In the genomic region with DNA sequence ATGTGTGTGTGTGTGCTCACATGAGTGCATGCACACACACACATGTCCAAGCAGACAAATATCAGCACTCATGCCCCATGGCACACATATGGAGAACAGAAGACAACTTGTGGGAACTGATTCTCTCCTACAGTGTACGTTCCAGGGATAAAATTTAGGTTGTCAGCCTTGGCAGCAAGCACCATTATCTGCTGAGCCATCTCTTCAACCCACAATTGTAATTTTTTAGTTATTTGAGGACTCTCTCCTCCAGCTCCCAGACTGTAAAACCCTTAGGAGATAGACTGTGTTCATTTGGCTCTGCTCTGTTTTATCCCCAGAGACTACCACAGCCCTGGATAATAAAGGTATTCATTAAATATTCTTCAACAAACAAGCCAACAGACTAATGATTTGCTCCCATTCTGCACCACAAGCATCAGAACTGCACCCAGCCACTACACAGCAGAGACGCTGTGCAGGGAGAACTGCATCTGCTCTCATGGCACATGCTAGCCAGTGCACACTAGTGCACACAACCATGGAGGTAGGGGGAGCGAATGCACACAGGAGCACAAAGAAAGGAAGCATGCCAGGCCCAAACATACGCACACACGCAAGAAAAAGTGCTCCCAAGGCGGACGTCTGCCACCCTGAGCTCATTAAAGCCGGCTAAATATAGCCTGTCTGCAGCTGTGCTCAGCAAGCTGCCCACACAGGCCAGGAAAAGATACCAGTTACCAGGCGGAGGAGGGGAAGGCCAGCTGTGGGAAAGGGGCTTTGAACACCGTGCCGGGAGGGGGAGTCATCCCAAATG, we compare ENCODE assay signal across 8 mouse cellular contexts. TPM values are rescaled to one million over a fixed set of nuclear protein-coding genes. Genes with fewer than 3 reads are reported as not detected.
A peak's percentile ranks its signal among the peaks of the same experiment; 100 is the strongest.
DNase-seq lines count a peak whose midpoint lies in the region; ATAC-seq lines count a peak whose summit lies in the region.
"Had no signal": no experiment of that assay in that cellular context is flagged by ENCODE, and none has a peak within 500 bp of the region (broad histone marks: within the 10 kb centered on the region; RNA-seq: fewer than 3 reads in every experiment).

No protein-coding gene starts in this region.

- no peak overlapping the region for H3K4me2 ChIP-seq in embryonic facial prominence, embryonic 12.5 days (replicated peaks)
- no peak overlapping the region for H3K4me2 ChIP-seq in forebrain, embryonic 14.5 days (ENCODE audit: low read length)
- no peak overlapping the region for H3K4me2 ChIP-seq in hindbrain, embryonic 12.5 days (replicated peaks)
- H3K4me2 ChIP-seq in limb, embryonic 15.5 days, result peak overlapping the region; percentile 2; the same call in 1 of the 2 replicates
- H3K4me2 ChIP-seq: liver, embryonic 15.5 days had no signal

- H3K9ac ChIP-seq in embryonic facial prominence, embryonic 12.5 days, result no peak overlapping the region
- H3K9ac ChIP-seq in forebrain, embryonic 14.5 days (ENCODE audit: low read length), result peak overlapping the region; percentile 41; the same call in 1 of the 2 replicates
- H3K9ac ChIP-seq in hindbrain, embryonic 12.5 days, result peak overlapping the region; percentile 29; the same call in 1 of the 2 replicates
- H3K9ac ChIP-seq in limb, embryonic 15.5 days, result no peak overlapping the region
- H3K9ac ChIP-seq: liver, embryonic 15.5 days had no signal

- peak; percentile 89 for DNase-seq in forebrain, embryonic 14.5 days (ENCODE audit: low spot score)
- DNase-seq in telencephalon, adult 2 months (ENCODE audit: low read depth, low spot score), result peak; percentile 86
- no peak for DNase-seq in spleen, postnatal 4 days (ENCODE audit: low spot score in 2 of 2)

- no peak for ATAC-seq in embryonic facial prominence, embryonic 12.5 days (ENCODE audit: insufficient number of reproducible peaks, insufficient read depth, low FRiP score, low TSS enrichment)
- ATAC-seq in forebrain, embryonic 14.5 days, result peak; percentile 94
- ATAC-seq in hindbrain, embryonic 12.5 days (ENCODE audit: low FRiP score), result peak; percentile 75
- ATAC-seq in limb, embryonic 15.5 days (ENCODE audit: insufficient number of reproducible peaks, low FRiP score, low TSS enrichment, low read depth), result peak; percentile 53; the same call in 1 of the 2 replicates
- no peak for ATAC-seq in inflammation-experienced regulatory T-cells, adult 6 months

- H3K27me3 ChIP-seq in embryonic facial prominence, embryonic 12.5 days, result no peaks in the 10 kb centered on the region
- no peaks in the 10 kb centered on the region for H3K27me3 ChIP-seq in forebrain, embryonic 14.5 days (replicated peaks; ENCODE audit: control insufficient read depth, insufficient read depth, low read length)
- no peaks in the 10 kb centered on the region for H3K27me3 ChIP-seq in hindbrain, embryonic 12.5 days
- H3K27me3 ChIP-seq in limb, embryonic 15.5 days, result no peaks in the 10 kb centered on the region
- H3K27me3 ChIP-seq: liver, embryonic 15.5 days had no signal

- 33% methylated on average over 11 of the region's 11 CpGs for WGBS in embryonic facial prominence, embryonic 12.5 days
- WGBS in forebrain, embryonic 14.5 days, result 20% methylated on average over 11 of the region's 11 CpGs
- WGBS in hindbrain, embryonic 12.5 days, result 43% methylated on average over 11 of the region's 11 CpGs
- WGBS in limb, embryonic 15.5 days, result 23% methylated on average over 11 of the region's 11 CpGs

- H3K4me1 ChIP-seq in embryonic facial prominence, embryonic 12.5 days, result peaks cover 9% of the 10 kb centered on the region
- peaks cover 16% of the 10 kb centered on the region for H3K4me1 ChIP-seq in forebrain, embryonic 14.5 days (ENCODE audit: control insufficient read depth, insufficient read depth, low read length)
- H3K4me1 ChIP-seq in hindbrain, embryonic 12.5 days, result peaks cover 10% of the 10 kb centered on the region
- H3K4me1 ChIP-seq in limb, embryonic 15.5 days, result peaks cover 17% of the 10 kb centered on the region
- H3K4me1 ChIP-seq: liver, embryonic 15.5 days had no signal

- peak overlapping the region; percentile 36; the same call in 1 of the 2 replicates for H3K27ac ChIP-seq in embryonic facial prominence, embryonic 12.5 days
- peak overlapping the region; percentile 84 for H3K27ac ChIP-seq in forebrain, embryonic 14.5 days (ENCODE audit: low read depth, low read length)
- H3K27ac ChIP-seq in hindbrain, embryonic 12.5 days, result peak overlapping the region; percentile 79
- H3K27ac ChIP-seq in limb, embryonic 15.5 days, result peak overlapping the region; percentile 61; the same call in 1 of the 2 replicates
- H3K27ac ChIP-seq: liver, embryonic 15.5 days had no signal

- no peaks in the 10 kb centered on the region for H3K36me3 ChIP-seq in embryonic facial prominence, embryonic 12.5 days
- H3K36me3 ChIP-seq in forebrain, embryonic 14.5 days (ENCODE audit: control insufficient read depth, insufficient read depth, low read length), result no peaks in the 10 kb centered on the region
- no peaks in the 10 kb centered on the region for H3K36me3 ChIP-seq in hindbrain, embryonic 12.5 days
- H3K36me3 ChIP-seq in limb, embryonic 15.5 days, result no peaks in the 10 kb centered on the region
- H3K36me3 ChIP-seq: liver, embryonic 15.5 days had no signal

- no peak overlapping the region for H3K4me3 ChIP-seq in embryonic facial prominence, embryonic 12.5 days
- H3K4me3 ChIP-seq in forebrain, embryonic 14.5 days (ENCODE audit: low read depth, low read length), result no peak overlapping the region
- no peak overlapping the region for H3K4me3 ChIP-seq in hindbrain, embryonic 12.5 days
- no peak overlapping the region for H3K4me3 ChIP-seq in limb, embryonic 15.5 days
- H3K4me3 ChIP-seq: liver, embryonic 15.5 days had no signal

- no peaks in the 10 kb centered on the region for H3K9me3 ChIP-seq in embryonic facial prominence, embryonic 12.5 days
- no peaks in the 10 kb centered on the region for H3K9me3 ChIP-seq in forebrain, embryonic 14.5 days (replicated peaks; ENCODE audit: control insufficient read depth, low read length)
- H3K9me3 ChIP-seq in hindbrain, embryonic 12.5 days (replicated peaks), result no peaks in the 10 kb centered on the region
- H3K9me3 ChIP-seq in limb, embryonic 15.5 days, result no peaks in the 10 kb centered on the region
- H3K9me3 ChIP-seq: liver, embryonic 15.5 days had no signal

RNA-seq across cellular contexts. Expression of a gene that starts 44.6 kb away (rescaled TPM):
- polyA plus RNA-seq in embryonic facial prominence, embryonic 12.5 days (2016; fragmentation: Nextera tagmentation; extraction: Ambion mirVana), result 143 and 144 TPM in 2 replicates
- polyA plus RNA-seq in forebrain, embryonic 14.5 days (2014; fragmentation: Nextera tagmentation; extraction: Ambion mirVana), result 97.8 and 123 TPM in 2 replicates
- polyA plus RNA-seq in hindbrain, embryonic 12.5 days (2016; fragmentation: Nextera tagmentation; extraction: Ambion mirVana), result 98.6 and 104 TPM in 2 replicates
- polyA plus RNA-seq in limb, embryonic 15.5 days (2015; fragmentation: Nextera tagmentation; extraction: Ambion mirVana), result 79.2 and 86.1 TPM in 2 replicates
- polyA plus RNA-seq in inflammation-experienced regulatory T-cells, adult 6 months (2017; shearing (Covaris generic)), result 10 to 100 TPM in 1 of 3 experiments, 1 to 10 TPM in 2; 2.4 to 38.2 (median 2.6) TPM

RNA-seq across cellular contexts. Expression of a gene that starts 49.1 kb away (rescaled TPM):
- 0.24 and 0.33 TPM in 2 replicates for polyA plus RNA-seq in embryonic facial prominence, embryonic 12.5 days (2016; fragmentation: Nextera tagmentation; extraction: Ambion mirVana)
- polyA plus RNA-seq in forebrain, embryonic 14.5 days (2014; fragmentation: Nextera tagmentation; extraction: Ambion mirVana), result 0.94 and 1.4 TPM in 2 replicates
- 1.1 and 1.8 TPM in 2 replicates for polyA plus RNA-seq in hindbrain, embryonic 12.5 days (2016; fragmentation: Nextera tagmentation; extraction: Ambion mirVana)
- 0.68 and 0.70 TPM in 2 replicates for polyA plus RNA-seq in limb, embryonic 15.5 days (2015; fragmentation: Nextera tagmentation; extraction: Ambion mirVana)
- polyA plus RNA-seq in inflammation-experienced regulatory T-cells, adult 6 months (2017; shearing (Covaris generic)), result not detected
- polyA plus RNA-seq: liver, embryonic 15.5 days had no signal

RNA-seq across cellular contexts. Expression of a gene that starts 49.1 kb away (rescaled TPM):
- polyA plus RNA-seq in embryonic facial prominence, embryonic 12.5 days (2016; fragmentation: Nextera tagmentation; extraction: Ambion mirVana), result 0.36 and 0.61 TPM in 2 replicates
- 0.09 TPM in 2 replicates for polyA plus RNA-seq in forebrain, embryonic 14.5 days (2014; fragmentation: Nextera tagmentation; extraction: Ambion mirVana)
- polyA plus RNA-seq in hindbrain, embryonic 12.5 days (2016; fragmentation: Nextera tagmentation; extraction: Ambion mirVana), result 0.25 and 0.40 TPM in 2 replicates
- polyA plus RNA-seq in limb, embryonic 15.5 days (2015; fragmentation: Nextera tagmentation; extraction: Ambion mirVana), result 0.43 and 0.45 TPM in 2 replicates
- under 1 TPM in 1 of 3 experiments, not detected in 2; 0.15 TPM for polyA plus RNA-seq in inflammation-experienced regulatory T-cells, adult 6 months (2017; shearing (Covaris generic))

Comparison
In these comparisons a context has a peak if more than half of its experiments do, and no peak if none do; other contexts are left out.
1. ATAC-seq: peak in forebrain, embryonic 14.5 days (single experiment), hindbrain, embryonic 12.5 days (single experiment) and limb, embryonic 15.5 days (single experiment); none in embryonic facial prominence, embryonic 12.5 days (single experiment) and inflammation-experienced regulatory T-cells, adult 6 months (single experiment).
2. H3K9ac ChIP-seq: peak in forebrain, embryonic 14.5 days (single experiment) and hindbrain, embryonic 12.5 days (single experiment); none in embryonic facial prominence, embryonic 12.5 days (single experiment) and limb, embryonic 15.5 days (single experiment).
3. DNase-seq: peak in forebrain, embryonic 14.5 days (single experiment) and telencephalon, adult 2 months (single experiment); none in spleen, postnatal 4 days (0 of 2).
4. Peak in every context shown above with its lines, with median percentiles within 50 percentile points of each other: H3K27ac ChIP-seq.